Mouse (Mus musculus) ES-Bruce4 (cell line): ENCODE data around the gene Cyb561d2. TPM values are rescaled to one million over a fixed set of nuclear protein-coding genes. Genes with fewer than 3 reads are reported as not detected.
A peak's percentile ranks its signal among the peaks of the same experiment; 100 is the strongest.

Source experiments
- H3K27ac ChIP-seq: 2 replicates; pipeline ENCODE4 v1.5.1; 2012; ENCODE audit warnings: low read length, inconsistent platforms; ENCODE audit not compliant: insufficient read depth
- H3K27me3 ChIP-seq: 2 replicates; pipeline ENCODE4 v1.6.1; 2012; ENCODE audit warnings: mild to moderate bottlenecking, low read length, inconsistent platforms; ENCODE audit not compliant: control insufficient read depth, poor library complexity, insufficient read depth, severe bottlenecking
- H3K36me3 ChIP-seq: 2 replicates; pipeline ENCODE4 v1.6.1; 2012; ENCODE audit warnings: inconsistent platforms, mild to moderate bottlenecking, low read length, moderate library complexity; ENCODE audit not compliant: control insufficient read depth, poor library complexity, insufficient read depth, severe bottlenecking
- H3K4me1 ChIP-seq: one replicate; pipeline ENCODE4 v1.8.1; 2011; ENCODE audit warnings: low read length; ENCODE audit not compliant: control insufficient read depth, insufficient read depth
- H3K4me3 ChIP-seq: 2 replicates; pipeline ENCODE4 v1.5.1; 2011; ENCODE audit warnings: low read depth, mild to moderate bottlenecking, low read length
- H3K9ac ChIP-seq: 2 replicates; pipeline ENCODE4 v1.6.1; 2012; ENCODE audit warnings: low read depth, mild to moderate bottlenecking, inconsistent platforms; ENCODE audit not compliant: poor library complexity, severe bottlenecking
- H3K9me3 ChIP-seq: replicated peaks from 2 replicates; pipeline ENCODE4 v1.6.1; 2012; ENCODE audit warnings: mild to moderate bottlenecking, low read length, inconsistent platforms; ENCODE audit not compliant: control insufficient read depth, poor library complexity, insufficient read depth, severe bottlenecking
- CTCF ChIP-seq: IDR thresholded peaks from one replicate; pipeline ENCODE4 v1.8.1; 2011; ENCODE audit warnings: low read depth, low read length
- EP300 ChIP-seq: IDR thresholded peaks from 2 replicates; pipeline ENCODE4 v1.6.1; 2011; ENCODE audit warnings: low read depth, low read length; ENCODE audit not compliant: insufficient read depth
- POLR2A ChIP-seq: IDR thresholded peaks from one replicate; pipeline ENCODE4 v1.8.1; 2011; ENCODE audit warnings: low read length; ENCODE audit not compliant: insufficient read depth
- polyA plus RNA-seq: library from polyadenylated mRNA; stranded (reverse); fragments of >200 nt; gene quantifications from 2 replicates; pipeline ENCODE4 v1.2.4, GENCODE M21; 2011; ENCODE audit warnings: low read depth; ENCODE audit not compliant: missing spikeins, insufficient read depth, insufficient read length

The Cyb561d2 gene
- polyA plus RNA-seq, 1 experiment = 7.7 TPM

DNA sequence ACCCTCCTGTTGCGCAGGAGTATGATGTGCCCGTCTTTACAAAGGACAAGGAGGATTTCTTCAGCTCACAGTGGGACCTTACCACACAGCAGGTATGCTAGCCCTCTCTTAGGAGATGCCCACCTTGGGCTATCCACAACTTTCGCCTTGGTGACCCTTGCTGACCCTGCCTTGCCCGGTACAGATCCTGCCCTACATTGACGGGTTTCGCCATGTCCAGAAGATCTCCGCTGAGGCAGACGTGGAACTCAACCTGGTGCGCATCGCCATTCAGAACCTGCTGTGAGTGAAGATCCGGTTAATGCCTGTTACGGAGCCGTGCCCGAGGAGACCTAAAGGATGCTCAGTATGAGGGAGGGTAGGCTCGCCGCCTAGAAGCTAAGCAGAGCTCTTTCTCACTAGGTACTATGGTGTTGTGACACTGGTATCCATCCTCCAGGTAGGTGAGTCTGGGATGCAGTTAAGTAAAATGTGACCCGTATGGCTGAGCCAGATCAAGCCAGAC is 2.3 kb upstream of the Cyb561d2 start:
- Histone ChIP-seq H3K27me3 (no peaks in the 10 kb centered on the region), H3K4me3 (no peak overlapping the region), H3K4me1 (no peaks in the 10 kb centered on the region), H3K36me3 (no peaks in the 10 kb centered on the region), H3K9ac (no peak overlapping the region), H3K27ac (no peak overlapping the region), H3K9me3 (no peaks in the 10 kb centered on the region)
- TF ChIP-seq POLR2A = no peak
- TF ChIP-seq CTCF = no peak
- no peak for TF ChIP-seq EP300

DNA sequence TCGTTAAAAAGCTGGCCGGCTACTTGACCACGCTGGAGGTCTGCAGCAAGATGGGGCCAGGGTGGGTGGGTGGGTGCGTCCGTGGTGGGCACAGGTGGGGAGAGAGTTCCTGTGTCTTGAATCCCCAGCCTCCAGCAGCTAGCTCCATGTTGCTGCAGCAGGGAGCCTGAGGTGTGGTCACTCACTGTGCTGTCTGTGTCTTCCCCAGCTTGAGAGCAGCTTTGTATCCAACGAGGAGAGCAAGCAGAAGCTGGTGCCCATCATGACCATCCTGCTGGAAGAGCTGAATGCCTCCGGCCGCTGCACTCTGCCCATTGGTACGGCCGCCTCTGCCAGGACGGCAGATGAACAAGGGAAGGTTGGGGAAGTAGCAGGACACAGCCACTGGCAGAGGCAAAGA is 1.3 kb upstream of the Cyb561d2 start:
- H3K4me3 ChIP-seq = no peak overlapping the region
- H3K4me1 ChIP-seq = no peaks in the 10 kb centered on the region
- peaks cover 6% of the 10 kb centered on the region; the same call in 1 of the 2 replicates for H3K36me3 ChIP-seq
- H3K27ac ChIP-seq = no peak overlapping the region
- no peaks in the 10 kb centered on the region for H3K27me3 ChIP-seq
- no peak overlapping the region for H3K9ac ChIP-seq
- no peak for TF ChIP-seq POLR2A
- no peak for TF ChIP-seq EP300
- no peak for TF ChIP-seq CTCF
- no peaks in the 10 kb centered on the region for H3K9me3 ChIP-seq

DNA sequence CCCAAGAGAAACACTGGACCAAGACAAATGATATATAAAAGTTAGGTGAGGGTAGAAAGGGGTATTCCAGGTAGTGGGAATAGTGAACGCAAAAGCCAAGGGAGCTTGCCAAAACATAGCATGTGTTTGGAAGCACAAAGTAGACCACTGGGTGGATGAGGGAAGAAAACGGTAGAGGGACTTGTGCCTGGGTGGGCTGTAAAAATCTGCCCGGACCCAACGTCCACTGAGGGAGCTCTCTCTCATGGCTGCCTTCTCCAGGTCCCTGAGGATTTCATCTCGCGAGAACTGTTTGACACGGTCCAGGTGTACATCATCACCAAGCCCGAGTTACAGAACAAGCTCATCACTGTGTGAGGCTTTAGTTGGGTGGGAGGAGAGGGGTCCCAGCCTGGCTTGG is 728 bp upstream of the Cyb561d2 start:
- Histone ChIP-seq H3K4me1 (no peaks in the 10 kb centered on the region), H3K9ac (peak overlapping the region; percentile 60), H3K27ac (no peak overlapping the region), H3K36me3 (peaks cover 10% of the 10 kb centered on the region), H3K27me3 (no peaks in the 10 kb centered on the region), H3K4me3 (peak overlapping the region; percentile 98), H3K9me3 (no peaks in the 10 kb centered on the region)
- TF ChIP-seq POLR2A = no peak
- no peak for TF ChIP-seq EP300
- TF ChIP-seq CTCF = no peak

DNA sequence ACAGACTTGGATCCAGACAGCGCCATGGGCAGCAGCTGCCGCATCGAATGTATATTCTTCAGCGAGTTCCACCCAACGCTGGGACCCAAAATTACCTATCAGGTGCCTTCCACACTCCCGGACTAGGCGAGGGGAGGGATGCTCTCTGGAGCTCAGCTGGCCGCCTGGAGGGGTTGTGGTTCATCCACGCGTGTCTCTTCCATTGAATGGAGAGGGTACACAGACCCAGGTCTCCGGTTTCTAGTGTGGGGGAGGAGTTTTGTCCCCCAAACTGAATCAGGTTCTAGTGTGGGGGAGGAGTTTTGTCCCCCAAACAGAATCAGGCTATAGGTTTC is 326 bp upstream of the Cyb561d2 start:
- Histone ChIP-seq H3K36me3 (peaks cover 10% of the 10 kb centered on the region), H3K27ac (no peak overlapping the region), H3K4me1 (no peaks in the 10 kb centered on the region), H3K9me3 (no peaks in the 10 kb centered on the region), H3K4me3 (peak overlapping the region; percentile 98), H3K9ac (peak overlapping the region; percentile 60), H3K27me3 (no peaks in the 10 kb centered on the region)
- TF ChIP-seq CTCF (no peak), POLR2A (no peak), EP300 (no peak)

DNA sequence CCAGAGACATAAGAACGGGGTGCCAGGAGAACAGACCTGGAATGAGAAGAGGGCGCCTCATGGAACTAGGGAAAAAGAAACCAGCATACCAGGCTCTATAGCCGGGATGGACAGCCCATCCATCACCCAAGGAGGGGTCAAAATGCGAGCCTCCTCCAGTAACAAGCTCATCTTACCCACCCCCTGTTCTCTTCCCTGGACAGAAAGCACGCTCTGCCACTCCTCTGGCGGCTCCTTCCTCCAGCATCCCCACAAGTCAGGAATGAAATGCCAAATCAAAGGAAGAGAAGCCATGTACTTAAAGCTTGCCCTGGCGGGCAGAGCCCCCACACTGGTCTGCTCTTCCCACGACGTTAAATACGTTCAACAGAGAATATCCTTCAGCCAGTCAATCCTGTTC is 988 bp downstream of the Cyb561d2 start:
- TF ChIP-seq EP300 (no peak), POLR2A (no peak), CTCF (no peak)
- Histone ChIP-seq H3K4me1 (no peaks in the 10 kb centered on the region), H3K27me3 (no peaks in the 10 kb centered on the region), H3K4me3 (peak overlapping the region; percentile 98), H3K9me3 (no peaks in the 10 kb centered on the region), H3K27ac (no peak overlapping the region), H3K36me3 (peaks cover 10% of the 10 kb centered on the region), H3K9ac (no peak overlapping the region)

DNA sequence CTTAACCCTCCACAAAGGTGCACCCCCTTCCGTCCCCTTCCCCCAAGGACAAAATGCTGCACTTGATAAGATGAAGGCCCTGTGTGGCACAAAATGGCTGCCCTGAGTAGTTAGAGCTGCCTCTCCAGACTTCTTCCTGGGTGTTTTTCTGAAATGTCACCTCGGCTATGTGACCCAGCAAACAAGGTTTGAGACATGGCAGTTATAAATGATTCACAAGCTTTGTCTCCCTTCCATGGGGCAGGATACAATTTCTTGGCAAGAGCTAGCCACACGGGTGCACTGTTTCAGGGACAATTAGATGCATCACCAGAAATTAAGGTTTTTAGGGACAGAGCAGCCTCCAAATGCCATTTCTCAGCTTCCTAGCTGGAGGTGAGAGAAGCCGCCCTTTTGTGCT is 1.6 kb downstream of the Cyb561d2 start:
- no peaks in the 10 kb centered on the region for H3K9me3 ChIP-seq
- no peak overlapping the region for H3K4me3 ChIP-seq
- H3K36me3 ChIP-seq = peaks cover 10% of the 10 kb centered on the region

More for the DNA sequence above, 1.6 kb downstream of the Cyb561d2 start:
- H3K9ac ChIP-seq = no peak overlapping the region
- H3K27me3 ChIP-seq = no peaks in the 10 kb centered on the region
- no peak overlapping the region for H3K27ac ChIP-seq
- TF ChIP-seq EP300 (no peak), POLR2A (no peak), CTCF (no peak)
- no peaks in the 10 kb centered on the region for H3K4me1 ChIP-seq
